Mouse (Mus musculus): ENCODE data around the gene Acbd5.

Acbd5 gene

GRCm38 (mm10) chr2:23068894-23069744 is 1.2 kb downstream of the Acbd5 start:
- DNase-seq (ENCODE audit: low spot score in 2 of 2): peak; percentile 94 to 96

- no peak for DNase-seq (ENCODE audit: low spot score in 2 of 2)
Observed at GRCm38 (mm10) chr2:23070491-23070890, 2.5 kb downstream of the Acbd5 start.

GRCm38 (mm10) chr2:23071406-23071805 is 3.4 kb downstream of the Acbd5 start:
- no peak for DNase-seq (ENCODE audit: low spot score in 2 of 2)

DNA sequence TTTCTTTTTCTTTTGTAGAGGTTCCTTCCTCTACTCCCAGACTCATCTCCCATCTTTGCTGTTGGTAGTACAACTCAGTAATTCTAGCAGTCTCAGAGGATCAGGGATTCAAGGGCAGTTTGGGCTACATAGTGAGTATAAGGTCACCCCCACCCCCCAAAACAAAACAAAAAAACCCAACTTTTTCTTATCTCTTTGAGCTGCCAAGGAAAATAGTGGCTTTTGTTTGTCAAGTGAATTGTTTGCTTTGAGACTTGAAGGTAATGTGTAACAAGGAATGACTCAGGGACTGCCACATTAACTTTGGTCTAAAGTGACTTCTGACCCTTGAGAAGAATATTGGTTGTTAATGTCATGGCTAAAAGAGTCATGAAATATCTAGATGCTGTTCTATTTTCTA is 7.9 kb downstream of the Acbd5 start:
- no peak for DNase-seq (ENCODE audit: low spot score in 2 of 2)

DNA sequence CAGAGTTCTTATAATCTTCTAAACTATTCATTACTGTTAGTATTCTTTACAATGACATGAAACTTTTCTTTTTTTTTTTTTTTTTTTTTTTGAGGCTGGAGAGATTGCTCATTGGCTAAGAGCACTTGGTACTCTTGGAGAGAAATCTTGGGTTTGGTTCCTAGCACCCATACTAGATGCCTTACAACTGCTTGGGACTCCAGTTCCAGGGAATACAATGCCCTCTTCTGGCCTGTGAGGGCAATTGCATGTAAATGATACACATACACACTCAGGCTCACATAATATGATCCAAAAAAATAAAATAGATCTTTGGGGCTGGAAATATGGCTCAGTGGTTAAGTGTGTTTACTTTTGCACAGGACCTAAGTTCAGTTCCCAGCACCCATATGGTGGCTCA is 8.8 kb downstream of the Acbd5 start:
- no peak for DNase-seq (ENCODE audit: low spot score in 2 of 2)

- no peak for DNase-seq (ENCODE audit: low spot score in 2 of 2)
Observed at GRCm38 (mm10) chr2:23077693-23078092, 9.7 kb downstream of the Acbd5 start.

DNA sequence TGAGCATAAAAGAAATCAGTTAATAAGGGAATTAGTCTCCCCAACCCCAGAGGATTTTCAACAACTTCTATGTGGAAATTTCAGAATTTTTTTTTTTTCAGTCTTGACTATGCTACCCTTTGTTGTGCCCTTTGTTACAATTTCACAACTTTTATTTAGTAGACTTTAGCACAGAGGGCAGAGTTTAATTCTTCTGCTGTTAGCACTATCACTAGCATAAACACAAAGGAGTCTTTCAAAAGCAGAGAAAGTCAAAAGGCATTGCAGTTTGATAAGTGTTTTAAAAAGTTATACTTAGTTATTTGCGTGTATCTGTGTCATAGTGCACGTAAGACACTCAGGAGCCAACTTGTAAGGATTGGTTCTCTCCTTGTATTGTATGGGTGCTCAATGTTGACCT is 10.6 kb downstream of the Acbd5 start:
- no peak for DNase-seq (ENCODE audit: low spot score in 2 of 2)

DNA sequence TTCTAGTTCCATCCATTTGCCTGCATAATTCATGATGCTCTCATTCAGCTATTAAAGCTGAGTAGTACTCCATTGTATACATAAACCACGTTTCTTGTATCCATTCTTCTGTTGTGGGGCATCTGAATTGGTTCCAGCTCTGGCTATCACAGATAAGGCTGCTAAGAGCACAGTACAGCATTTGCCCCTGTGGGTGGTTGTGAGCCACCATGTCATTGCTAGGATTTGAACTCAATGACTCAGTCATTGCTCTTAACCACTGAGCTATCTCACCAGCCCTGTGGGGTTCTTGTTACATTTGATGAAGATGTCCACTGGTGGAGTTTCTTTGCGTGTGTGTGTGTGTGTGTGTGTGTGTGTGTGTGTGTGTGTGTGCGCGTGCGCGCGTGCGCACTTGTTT is 16.6 kb downstream of the Acbd5 start:
- no peak for DNase-seq (ENCODE audit: low spot score in 2 of 2)

GRCm38 (mm10) chr2:23092216-23092615 is 24.2 kb downstream of the Acbd5 start:
- peak in 1 of 2 experiments; percentile 48 for DNase-seq (ENCODE audit: low spot score in 2 of 2)

DNA sequence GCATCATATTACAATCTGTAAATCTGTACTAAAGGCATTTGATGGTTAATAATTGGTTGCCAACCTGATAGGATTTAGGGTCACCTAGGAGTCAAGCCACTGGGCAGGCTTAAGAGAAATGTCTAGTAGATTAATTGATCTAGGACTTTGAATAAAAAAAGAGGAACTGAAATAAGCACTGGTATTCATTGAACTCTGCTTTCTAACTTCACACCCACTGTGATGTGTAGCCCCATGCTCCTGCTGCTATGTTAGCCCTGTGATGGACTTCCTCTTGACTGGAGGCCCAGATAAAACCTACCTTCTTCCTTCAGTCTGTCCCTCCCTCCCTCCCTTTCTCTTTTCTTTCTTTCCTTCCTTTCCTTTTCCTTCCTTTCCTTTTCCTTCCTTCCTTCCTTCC is 29.1 kb downstream of the Acbd5 start:
- DNase-seq (ENCODE audit: low spot score in 2 of 2): no peak

DNA sequence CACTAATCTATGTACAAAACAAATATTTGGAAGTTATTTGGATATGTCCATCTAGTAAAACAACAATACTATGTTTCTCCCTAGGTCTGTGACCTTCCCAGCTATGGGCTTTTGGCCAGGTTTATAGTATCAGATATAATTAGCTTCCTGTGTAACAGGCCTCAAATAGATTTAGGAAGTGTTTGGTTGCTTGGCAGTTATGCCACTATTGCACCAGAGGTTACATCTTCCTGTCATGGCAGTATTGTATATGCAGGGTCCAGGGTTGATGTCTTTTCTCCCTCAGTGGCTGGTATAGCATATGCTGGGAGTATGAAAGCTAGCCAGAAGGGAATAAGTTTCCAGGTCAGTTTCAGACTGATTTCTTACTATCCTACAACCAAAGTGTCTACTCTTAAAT is 34.3 kb downstream of the Acbd5 start:
- DNase-seq (ENCODE audit: low spot score in 2 of 2): no peak

GRCm38 (mm10) chr2:23119573-23119972 is 51.6 kb downstream of the Acbd5 start:
- DNase-seq (ENCODE audit: low spot score in 2 of 2): no peak

- DNase-seq (ENCODE audit: low spot score in 2 of 2): no peak
Observed at GRCm38 (mm10) chr2:23155199-23155621, 87.2 kb downstream of the Acbd5 start.

GRCm38 (mm10) chr2:23155777-23156607 is 88.0 kb downstream of the Acbd5 start, which contains the start of the genes Mastl and Yme1l1:
TSS of gene Mastl (minus strand) at chr2:23156024.
TSS of gene Yme1l1 (plus strand) at chr2:23156369.
- DNase-seq (ENCODE audit: low spot score in 2 of 2): peak; percentile 93 to 99

DNA sequence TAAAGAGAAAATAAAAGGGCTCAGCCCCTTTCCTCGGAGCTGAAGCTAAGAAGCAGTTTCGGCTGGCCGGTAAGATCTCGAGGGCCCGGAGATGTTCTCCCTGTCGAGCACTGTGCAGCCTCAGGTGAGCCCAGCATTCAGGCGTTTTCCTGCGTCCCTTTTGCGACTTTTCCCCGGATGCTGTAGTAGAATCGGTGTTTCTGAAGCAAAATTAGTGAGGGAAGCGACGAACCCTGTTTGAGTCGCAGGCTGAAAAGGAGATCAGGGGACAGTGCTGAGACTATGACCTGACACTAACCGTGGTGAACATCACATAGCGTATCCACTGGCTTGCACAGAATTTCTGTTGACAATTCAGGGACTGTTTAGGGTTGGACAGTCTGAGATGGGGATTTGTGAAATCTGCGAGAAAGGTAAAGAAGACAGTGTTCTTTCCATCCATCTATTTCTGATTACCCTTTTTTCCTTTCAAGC is 88.7 kb downstream of the Acbd5 start:
- no peak for DNase-seq (ENCODE audit: low spot score in 2 of 2)

Measured in spleen, postnatal 10 days (tissue).